Mouse (Mus musculus) erythroblast, embryonic 14.5 days (primary cell): ENCODE results near the gene Jag2.

Source experiments
- GATA1 ChIP-seq: IDR thresholded peaks from 2 replicates; pipeline ENCODE4 v1.6.1; 2012; ENCODE audit warnings: low read length, inconsistent platforms, mixed read lengths
- TAL1 ChIP-seq: IDR thresholded peaks from 3 replicates; pipeline ENCODE4 v1.6.1; 2012; ENCODE audit warnings: low read length, inconsistent platforms, mixed read lengths

DNA sequence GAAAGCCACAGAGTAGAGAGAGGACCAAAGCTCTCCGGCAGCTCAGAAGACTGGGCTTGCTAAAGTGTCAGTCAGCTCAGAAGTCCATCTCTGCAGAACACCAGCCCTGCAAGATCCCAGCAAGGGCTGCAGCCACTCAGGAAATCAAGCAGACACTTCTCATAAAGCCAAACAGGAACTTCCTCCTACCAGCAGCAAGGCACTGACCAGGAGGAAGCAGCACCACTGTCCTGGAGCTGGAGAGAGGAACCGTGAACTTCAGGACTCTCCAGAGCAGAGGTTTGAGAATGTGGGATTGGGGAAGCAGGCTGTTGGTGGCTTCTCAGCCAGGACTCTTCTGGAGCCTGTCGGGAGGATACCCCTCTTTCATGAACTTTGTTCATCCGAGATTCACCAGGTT, 34.6 kb downstream of the Jag2 start:
- TF ChIP-seq GATA1: no peak
- no peak for TF ChIP-seq TAL1
